Mouse (Mus musculus): ENCODE results near the gene Rassf4. TPM values are rescaled to one million over a fixed set of nuclear protein-coding genes. Genes with fewer than 3 reads are reported as not detected.

Gene Rassf4
- polyA plus RNA-seq (2014; fragmentation: Nextera tagmentation; extraction: Ambion mirVana) = 8.0 and 9.4 TPM in 2 replicates

GRCm38 (mm10) chr6:116673471-116674282, at the start of gene Rassf4:
Gene Rassf4, minus strand, starts transcription at chr6:116673952.
- Histone ChIP-seq H3K4me1 (ENCODE audit: control insufficient read depth in 2 of 2, insufficient read depth in 2 of 2, low read length in 2 of 2) (peaks cover 32 to 35% of the 10 kb centered on the region in 2 experiments), H3K27me3 (ENCODE audit: control insufficient read depth, insufficient read depth, low read length) (no peaks in the 10 kb centered on the region), H3K4me3 (ENCODE audit: control insufficient read depth in 1 of 2, insufficient read depth in 1 of 2, low read depth in 1 of 2, low read length in 2 of 2) (peak within 1 kb of the TSS; percentile 52 to 59), H3K36me3 (ENCODE audit: control insufficient read depth, insufficient read depth, low read length) (no peaks in the 10 kb centered on the region), H3K9me3 (ENCODE audit: control insufficient read depth, low read length) (no peaks in the 10 kb centered on the region), H3K9ac (ENCODE audit: low read length) (peak within 1 kb of the TSS; percentile 56), H3K27ac (replicated peaks in 1 of 2; ENCODE audit: control insufficient read depth in 1 of 2, insufficient read depth in 1 of 2, low read depth in 2 of 2, low read length in 2 of 2) (peak within 1 kb of the TSS; percentile 55 to 77), H3K4me2 (ENCODE audit: low read length) (peak within 1 kb of the TSS; percentile 76)
- ATAC-seq (ENCODE audit: insufficient number of reproducible peaks, insufficient read depth, low FRiP score, low read depth) = peak; percentile 77
- WGBS = under 1% methylated on average over 44 of the region's 44 CpGs

GRCm38 (mm10) chr6:116718920-116719319, 45.2 kb upstream of the Rassf4 start:
- no peak overlapping the region for H3K9ac ChIP-seq (ENCODE audit: low read length)
- H3K27me3 ChIP-seq (ENCODE audit: control insufficient read depth, insufficient read depth, low read length) = no peaks in the 10 kb centered on the region
- no peak for ATAC-seq (ENCODE audit: insufficient number of reproducible peaks, insufficient read depth, low FRiP score, low read depth)
- no peak overlapping the region for H3K4me2 ChIP-seq (ENCODE audit: low read length)
- peaks cover 20 to 22% of the 10 kb centered on the region in 2 experiments for H3K4me1 ChIP-seq (ENCODE audit: control insufficient read depth in 2 of 2, insufficient read depth in 2 of 2, low read length in 2 of 2)
- 48% methylated on average over 4 of the region's 4 CpGs for WGBS
- no peaks in the 10 kb centered on the region for H3K9me3 ChIP-seq (ENCODE audit: control insufficient read depth, low read length)
- no peak overlapping the region for H3K4me3 ChIP-seq (ENCODE audit: control insufficient read depth in 1 of 2, insufficient read depth in 1 of 2, low read depth in 1 of 2, low read length in 2 of 2)
- H3K27ac ChIP-seq (replicated peaks in 1 of 2; ENCODE audit: control insufficient read depth in 1 of 2, insufficient read depth in 1 of 2, low read depth in 2 of 2, low read length in 2 of 2) = no peak overlapping the region
- H3K36me3 ChIP-seq (ENCODE audit: control insufficient read depth, insufficient read depth, low read length) = no peaks in the 10 kb centered on the region

- no peaks in the 10 kb centered on the region for H3K27me3 ChIP-seq (ENCODE audit: control insufficient read depth, insufficient read depth, low read length)
- 84% methylated on average over 4 of the region's 4 CpGs for WGBS
Observed at GRCm38 (mm10) chr6:116718361-116718760, 44.6 kb upstream of the Rassf4 start.

GRCm38 (mm10) chr6:116717851-116718250, 44.1 kb upstream of the Rassf4 start:
- WGBS = 82% methylated on average over 7 of the region's 7 CpGs
- Histone ChIP-seq H3K9ac (ENCODE audit: low read length) (no peak overlapping the region), H3K27ac (replicated peaks in 1 of 2; ENCODE audit: control insufficient read depth in 1 of 2, insufficient read depth in 1 of 2, low read depth in 2 of 2, low read length in 2 of 2) (no peak overlapping the region), H3K27me3 (ENCODE audit: control insufficient read depth, insufficient read depth, low read length) (no peaks in the 10 kb centered on the region), H3K4me3 (ENCODE audit: control insufficient read depth in 1 of 2, insufficient read depth in 1 of 2, low read depth in 1 of 2, low read length in 2 of 2) (no peak overlapping the region), H3K4me2 (ENCODE audit: low read length) (no peak overlapping the region), H3K36me3 (ENCODE audit: control insufficient read depth, insufficient read depth, low read length) (no peaks in the 10 kb centered on the region), H3K9me3 (ENCODE audit: control insufficient read depth, low read length) (no peaks in the 10 kb centered on the region), H3K4me1 (ENCODE audit: control insufficient read depth in 2 of 2, insufficient read depth in 2 of 2, low read length in 2 of 2) (peaks cover 20 to 22% of the 10 kb centered on the region in 2 experiments)
- no peak for ATAC-seq (ENCODE audit: insufficient number of reproducible peaks, insufficient read depth, low FRiP score, low read depth)

More at GRCm38 (mm10) chr6:116718361-116718760, 44.6 kb upstream of the Rassf4 start:
- Histone ChIP-seq H3K9ac (ENCODE audit: low read length) (no peak overlapping the region), H3K9me3 (ENCODE audit: control insufficient read depth, low read length) (no peaks in the 10 kb centered on the region), H3K4me2 (ENCODE audit: low read length) (no peak overlapping the region), H3K27ac (replicated peaks in 1 of 2; ENCODE audit: control insufficient read depth in 1 of 2, insufficient read depth in 1 of 2, low read depth in 2 of 2, low read length in 2 of 2) (no peak overlapping the region), H3K4me3 (ENCODE audit: control insufficient read depth in 1 of 2, insufficient read depth in 1 of 2, low read depth in 1 of 2, low read length in 2 of 2) (no peak overlapping the region), H3K4me1 (ENCODE audit: control insufficient read depth in 2 of 2, insufficient read depth in 2 of 2, low read length in 2 of 2) (peaks cover 20 to 22% of the 10 kb centered on the region in 2 experiments), H3K36me3 (ENCODE audit: control insufficient read depth, insufficient read depth, low read length) (no peaks in the 10 kb centered on the region)
- ATAC-seq (ENCODE audit: insufficient number of reproducible peaks, insufficient read depth, low FRiP score, low read depth) = no peak

GRCm38 (mm10) chr6:116716666-116717065, 42.9 kb upstream of the Rassf4 start, which contains the start of gene Tmem72:
Gene Tmem72, minus strand, starts transcription at chr6:116716913.
- no peaks in the 10 kb centered on the region for H3K27me3 ChIP-seq (ENCODE audit: control insufficient read depth, insufficient read depth, low read length)
- H3K27ac ChIP-seq (replicated peaks in 1 of 2; ENCODE audit: control insufficient read depth in 1 of 2, insufficient read depth in 1 of 2, low read depth in 2 of 2, low read length in 2 of 2) = no peak within 1 kb of the TSS
- H3K4me3 ChIP-seq (ENCODE audit: control insufficient read depth in 1 of 2, insufficient read depth in 1 of 2, low read depth in 1 of 2, low read length in 2 of 2) = no peak within 1 kb of the TSS
- no peak within 1 kb of the TSS; the same call in 1 of the 2 replicates for H3K9ac ChIP-seq (ENCODE audit: low read length)
- H3K9me3 ChIP-seq (ENCODE audit: control insufficient read depth, low read length) = no peaks in the 10 kb centered on the region
- 0 out of 2 replicates have a peak, but pooled peaks have one; percentile 24 for ATAC-seq (ENCODE audit: insufficient number of reproducible peaks, insufficient read depth, low FRiP score, low read depth)
- peaks cover 20 to 22% of the 10 kb centered on the region in 2 experiments for H3K4me1 ChIP-seq (ENCODE audit: control insufficient read depth in 2 of 2, insufficient read depth in 2 of 2, low read length in 2 of 2)
- no peak within 1 kb of the TSS for H3K4me2 ChIP-seq (ENCODE audit: low read length)
- H3K36me3 ChIP-seq (ENCODE audit: control insufficient read depth, insufficient read depth, low read length) = no peaks in the 10 kb centered on the region
- WGBS = 41% methylated on average over 8 of the region's 8 CpGs

- ATAC-seq (ENCODE audit: insufficient number of reproducible peaks, insufficient read depth, low FRiP score, low read depth) = no peak
- Histone ChIP-seq H3K36me3 (ENCODE audit: control insufficient read depth, insufficient read depth, low read length) (no peaks in the 10 kb centered on the region), H3K4me1 (ENCODE audit: control insufficient read depth in 2 of 2, insufficient read depth in 2 of 2, low read length in 2 of 2) (peaks cover 20 to 22% of the 10 kb centered on the region in 2 experiments), H3K27me3 (ENCODE audit: control insufficient read depth, insufficient read depth, low read length) (no peaks in the 10 kb centered on the region), H3K9ac (ENCODE audit: low read length) (no peak overlapping the region), H3K4me2 (ENCODE audit: low read length) (no peak overlapping the region), H3K4me3 (ENCODE audit: control insufficient read depth in 1 of 2, insufficient read depth in 1 of 2, low read depth in 1 of 2, low read length in 2 of 2) (no peak overlapping the region), H3K9me3 (ENCODE audit: control insufficient read depth, low read length) (no peaks in the 10 kb centered on the region), H3K27ac (replicated peaks in 1 of 2; ENCODE audit: control insufficient read depth in 1 of 2, insufficient read depth in 1 of 2, low read depth in 2 of 2, low read length in 2 of 2) (no peak overlapping the region)
- 56% methylated on average over 2 of the region's 2 CpGs for WGBS
Observed at GRCm38 (mm10) chr6:116715166-116715565, 41.4 kb upstream of the Rassf4 start.

- peaks cover 20 to 22% of the 10 kb centered on the region in 2 experiments for H3K4me1 ChIP-seq (ENCODE audit: control insufficient read depth in 2 of 2, insufficient read depth in 2 of 2, low read length in 2 of 2)
- no peak overlapping the region for H3K4me3 ChIP-seq (ENCODE audit: control insufficient read depth in 1 of 2, insufficient read depth in 1 of 2, low read depth in 1 of 2, low read length in 2 of 2)
- no peak overlapping the region for H3K9ac ChIP-seq (ENCODE audit: low read length)
- H3K27me3 ChIP-seq (ENCODE audit: control insufficient read depth, insufficient read depth, low read length) = no peaks in the 10 kb centered on the region
- 61% methylated on average over 5 of the region's 5 CpGs for WGBS
- ATAC-seq (ENCODE audit: insufficient number of reproducible peaks, insufficient read depth, low FRiP score, low read depth) = no peak
- no peaks in the 10 kb centered on the region for H3K9me3 ChIP-seq (ENCODE audit: control insufficient read depth, low read length)
- no peak overlapping the region for H3K27ac ChIP-seq (replicated peaks in 1 of 2; ENCODE audit: control insufficient read depth in 1 of 2, insufficient read depth in 1 of 2, low read depth in 2 of 2, low read length in 2 of 2)
- no peaks in the 10 kb centered on the region for H3K36me3 ChIP-seq (ENCODE audit: control insufficient read depth, insufficient read depth, low read length)
- H3K4me2 ChIP-seq (ENCODE audit: low read length) = no peak overlapping the region
Observed at GRCm38 (mm10) chr6:116714576-116714975, 40.8 kb upstream of the Rassf4 start.
